Mouse (Mus musculus) MEL (cell line): ENCODE data around the gene Efna2. TPM values are rescaled to one million over a fixed set of nuclear protein-coding genes. Genes with fewer than 3 reads are reported as not detected.
"Not testable (repeated sequence)": the region's sequence is repeated elsewhere in the genome, so short reads cannot be mapped to it uniquely, and the experiment has no call there.

Source experiments
- DNase-seq: peaks from one replicate; pipeline ENCODE4 v3.0.0; 2011; ENCODE audit warnings: low read depth, low spot score
- H3K27ac ChIP-seq: 2 replicates; pipeline ENCODE4 v1.5.1; 2012; ENCODE audit warnings: low read depth, mild to moderate bottlenecking, control low read depth, low read length, moderate library complexity; ENCODE audit not compliant: control insufficient read depth
- H3K27me3 ChIP-seq, 2 experiments: fragments of 150-350 bp in 1 of 2; sonication (generic) in 1 of 2; 2 replicates each; pipeline ENCODE4 v1.6.1; 2012; ENCODE audit warnings: low read length in 2 of 2, mild to moderate bottlenecking in 2 of 2, improper control_type of control experiment in 1 of 2, moderate library complexity in 1 of 2; ENCODE audit not compliant: insufficient read depth in 2 of 2, control insufficient read depth in 1 of 2
- H3K36me3 ChIP-seq, 2 experiments: 2 replicates each; pipeline ENCODE4 v1.6.1; 2012 to 2014; ENCODE audit warnings: low read length in 2 of 2, improper control_type of control experiment in 1 of 2, inconsistent platforms in 1 of 2, mild to moderate bottlenecking in 1 of 2; ENCODE audit not compliant: insufficient read depth in 2 of 2, control insufficient read depth in 1 of 2
- H3K4me1 ChIP-seq, 2 experiments: fragments of 150-350 bp in 1 of 2; sonication (generic) in 1 of 2; 2 replicates each; pipeline ENCODE4 v1.6.1; 2012; ENCODE audit warnings: low read length in 2 of 2, improper control_type of control experiment in 1 of 2, mild to moderate bottlenecking in 1 of 2; ENCODE audit not compliant: insufficient read depth in 2 of 2, control insufficient read depth in 1 of 2
- H3K4me3 ChIP-seq, 2 experiments: fragments of 150-350 bp in 1 of 2; sonication (generic) in 1 of 2; 2 replicates each; pipeline ENCODE4 v1.5.1; 2012; ENCODE audit warnings: low read depth in 2 of 2, low read length in 2 of 2, mild to moderate bottlenecking in 2 of 2, moderate library complexity in 2 of 2, control low read depth in 1 of 2, improper control_type of control experiment in 1 of 2; ENCODE audit not compliant: control insufficient read depth in 1 of 2, insufficient read depth in 1 of 2
- H3K79me2 ChIP-seq: 2 replicates; pipeline ENCODE4 v1.6.1; 2012; ENCODE audit warnings: mild to moderate bottlenecking, low read length, moderate library complexity; ENCODE audit not compliant: control insufficient read depth, poor library complexity, insufficient read depth
- H3K9ac ChIP-seq: 2 replicates; pipeline ENCODE4 v1.6.1; 2012; ENCODE audit warnings: low read depth, mild to moderate bottlenecking, control low read depth, low read length, moderate library complexity; ENCODE audit not compliant: control insufficient read depth, poor library complexity, severe bottlenecking
- H3K9me3 ChIP-seq: fragments of 150-350 bp; sonication (generic); replicated peaks from 2 replicates; pipeline ENCODE4 v1.6.1; 2012; ENCODE audit warnings: mild to moderate bottlenecking, low read length, improper control_type of control experiment, moderate library complexity; ENCODE audit not compliant: insufficient read depth
- BHLHE40 ChIP-seq: IDR thresholded peaks from 2 replicates; pipeline ENCODE4 v1.6.1; 2012; ENCODE audit warnings: low read depth, mild to moderate bottlenecking, inconsistent platforms, low read length, improper control_type of control experiment, borderline replicate concordance
- CHD2 ChIP-seq: IDR thresholded peaks from 2 replicates; pipeline ENCODE4 v1.6.1; 2011; ENCODE audit warnings: low read length, improper control_type of control experiment
- CTCF ChIP-seq, 3 experiments: IDR thresholded peaks in 2 of 3; conservative IDR thresholded peaks in 1 of 3; 2 replicates each; pipeline ENCODE4 v1.5.1; 2011 to 2012; ENCODE audit warnings: low read length in 3 of 3, low read depth in 2 of 3, mild to moderate bottlenecking in 2 of 3, improper control_type of control experiment in 1 of 3, inconsistent platforms in 1 of 3, mixed read lengths in 1 of 3, moderate library complexity in 1 of 3; ENCODE audit not compliant: control insufficient read depth in 1 of 3, insufficient read depth in 1 of 3, poor library complexity in 1 of 3, severe bottlenecking in 1 of 3
- E2F4 ChIP-seq: IDR thresholded peaks from 2 replicates; pipeline ENCODE4 v1.6.1; 2011; ENCODE audit warnings: low read depth, low read length, improper control_type of control experiment, borderline replicate concordance
- ELF1 ChIP-seq: IDR thresholded peaks from 2 replicates; pipeline ENCODE4 v1.6.1; 2014; ENCODE audit warnings: low read depth, mild to moderate bottlenecking, inconsistent platforms, low read length, improper control_type of control experiment, moderate library complexity
- ETS1 ChIP-seq: IDR thresholded peaks from 2 replicates; pipeline ENCODE4 v1.6.1; 2012; ENCODE audit warnings: low read depth, mild to moderate bottlenecking, inconsistent platforms, low read length, improper control_type of control experiment, moderate library complexity
- HCFC1 ChIP-seq: IDR thresholded peaks from 2 replicates; pipeline ENCODE4 v1.6.1; 2012; ENCODE audit warnings: low read depth, mild to moderate bottlenecking, inconsistent platforms, low read length, improper control_type of control experiment, moderate library complexity
- JUND ChIP-seq: IDR thresholded peaks from 2 replicates; pipeline ENCODE4 v1.6.1; 2011; ENCODE audit warnings: low read depth, mild to moderate bottlenecking, improper control_type of control experiment, low read length
- KAT2A ChIP-seq: conservative IDR thresholded peaks from 2 replicates; pipeline ENCODE4 v1.6.1; 2012; ENCODE audit warnings: low read depth, low read length, improper control_type of control experiment, inconsistent platforms
- MAZ ChIP-seq: IDR thresholded peaks from 2 replicates; pipeline ENCODE4 v1.6.1; 2012; ENCODE audit warnings: low read depth, mild to moderate bottlenecking, inconsistent platforms, low read length, improper control_type of control experiment
- MXI1 ChIP-seq: IDR thresholded peaks from 2 replicates; pipeline ENCODE4 v1.6.1; 2011; ENCODE audit warnings: mild to moderate bottlenecking, low read depth, low read length, improper control_type of control experiment
- POLR2A ChIP-seq, 2 experiments: IDR thresholded peaks; 2 replicates each; pipeline ENCODE4 v1.6.1; 2011 to 2012; ENCODE audit warnings: low read length in 2 of 2, mild to moderate bottlenecking in 2 of 2, control low read depth in 1 of 2, improper control_type of control experiment in 1 of 2, low read depth in 1 of 2, moderate library complexity in 1 of 2; ENCODE audit not compliant: control insufficient read depth in 1 of 2, insufficient read depth in 1 of 2, poor library complexity in 1 of 2
- POLR2AphosphoS5 ChIP-seq: IDR thresholded peaks from 2 replicates; pipeline ENCODE4 v1.6.1; 2012; ENCODE audit warnings: low read depth, borderline replicate concordance, mild to moderate bottlenecking, inconsistent platforms, low read length, moderate library complexity, mixed read lengths
- RAD21 ChIP-seq: IDR thresholded peaks from 2 replicates; pipeline ENCODE4 v1.6.1; 2011; ENCODE audit warnings: mild to moderate bottlenecking, low read depth, low read length, improper control_type of control experiment
- RCOR1 ChIP-seq: IDR thresholded peaks from 2 replicates; pipeline ENCODE4 v1.6.1; 2012; ENCODE audit warnings: low read depth, mild to moderate bottlenecking, inconsistent platforms, low read length, improper control_type of control experiment
- SMC3 ChIP-seq: IDR thresholded peaks from 2 replicates; pipeline ENCODE4 v1.6.1; 2011; ENCODE audit warnings: low read depth, low read length, improper control_type of control experiment
- ZC3H11A ChIP-seq: IDR thresholded peaks from 2 replicates; pipeline ENCODE4 v1.6.1; 2012; ENCODE audit warnings: low read depth, mild to moderate bottlenecking, inconsistent platforms, low read length, improper control_type of control experiment
- ZNF384 ChIP-seq: IDR thresholded peaks from 2 replicates; pipeline ENCODE4 v1.6.1; 2012; ENCODE audit warnings: low read depth, mild to moderate bottlenecking, inconsistent platforms, low read length, improper control_type of control experiment
- polyA plus RNA-seq, 2 experiments: library from polyadenylated mRNA; stranded (reverse) in 1 of 2; unstranded in 1 of 2; fragments of >175 nt in 1 of 2; fragments of >200 nt in 1 of 2; gene quantifications; 2 replicates each; pipeline versions ENCODE4 v1.2.1 to v1.2.4; 2012; ENCODE audit warnings: low replicate concordance in 2 of 2, low read depth in 1 of 2; ENCODE audit not compliant: insufficient read length in 2 of 2, insufficient read depth in 1 of 2, missing spikeins in 1 of 2
- total RNA-seq: library from RNA; depleted of rRNA; stranded (reverse); fragments of 300-350 nt; gene quantifications from 2 replicates; pipeline ENCODE4 v1.2.3, GENCODE M21; 2012

Gene Efna2
- total and polyA plus RNA-seq, 3 experiments, result 0.12 to 2.8 TPM; not detected in 1

DNA sequence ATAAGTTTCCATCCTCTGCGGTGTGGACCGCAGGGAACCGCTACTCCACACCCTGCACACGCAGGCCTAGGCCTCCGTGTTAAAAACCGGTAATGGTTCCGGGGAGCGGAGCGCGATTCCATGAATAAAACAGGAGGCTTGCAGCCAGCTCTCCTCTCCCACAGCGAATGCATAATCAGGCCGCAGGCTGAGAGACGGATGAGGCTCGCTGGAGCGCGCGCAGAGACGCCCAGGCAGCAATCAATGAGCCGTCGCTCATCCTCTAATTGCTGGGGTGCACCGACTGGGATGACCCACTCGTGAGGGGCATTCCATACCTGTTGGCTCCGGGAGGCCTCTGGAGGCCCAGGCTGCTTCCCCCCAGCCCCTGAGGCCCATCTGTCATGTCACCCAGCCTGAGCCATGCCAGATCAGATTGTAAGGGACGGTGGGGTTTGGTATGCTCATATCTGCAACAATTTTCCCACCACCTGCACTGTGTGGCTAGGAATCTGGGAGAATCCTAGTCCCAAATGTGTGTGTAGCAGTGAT is 29.6 kb downstream of the Efna2 start:
- no peaks in the 10 kb centered on the region for H3K4me1 ChIP-seq
- H3K9ac ChIP-seq, result no peak overlapping the region
- no peak overlapping the region for H3K27ac ChIP-seq
- H3K27me3 ChIP-seq, result peaks cover 16 to 23% of the 10 kb centered on the region in 2 experiments
- H3K79me2 ChIP-seq, result no peaks in the 10 kb centered on the region
- H3K36me3 ChIP-seq, result no peaks in the 10 kb centered on the region
- no peak for TF ChIP-seq JUND
- no peak for TF ChIP-seq MXI1
- no peak for TF ChIP-seq CHD2
- no peak for TF ChIP-seq HCFC1
- no peak for TF ChIP-seq BHLHE40
- TF ChIP-seq ETS1, result no peak
- no peak for TF ChIP-seq CTCF (IDR thresholded peaks at IDR 0.05 in 2 of 3, conservative IDR thresholded peaks at IDR 0.05 in 1 of 3; ENCODE audit: control insufficient read depth in 1 of 3, insufficient read depth in 1 of 3, low read depth in 2 of 3, low read length in 3 of 3, poor library complexity in 1 of 3, severe bottlenecking in 1 of 3)
- no peak for TF ChIP-seq RCOR1
- TF ChIP-seq E2F4, result no peak
- no peak for TF ChIP-seq POLR2A (IDR thresholded peaks at IDR 0.05; ENCODE audit: control insufficient read depth in 1 of 2, insufficient read depth in 1 of 2, low read depth in 1 of 2, low read length in 2 of 2, poor library complexity in 1 of 2)
- no peak for TF ChIP-seq ZC3H11A
- no peak for TF ChIP-seq MAZ
- no peak for TF ChIP-seq KAT2A
- TF ChIP-seq POLR2AphosphoS5, result no peak
- TF ChIP-seq SMC3, result no peak
- TF ChIP-seq RAD21, result no peak
- no peak for TF ChIP-seq ELF1
- no peak for TF ChIP-seq ZNF384
- no peak overlapping the region for H3K4me3 ChIP-seq
- H3K9me3 ChIP-seq, result no peaks in the 10 kb centered on the region
- DNase-seq, result no peak

DNA sequence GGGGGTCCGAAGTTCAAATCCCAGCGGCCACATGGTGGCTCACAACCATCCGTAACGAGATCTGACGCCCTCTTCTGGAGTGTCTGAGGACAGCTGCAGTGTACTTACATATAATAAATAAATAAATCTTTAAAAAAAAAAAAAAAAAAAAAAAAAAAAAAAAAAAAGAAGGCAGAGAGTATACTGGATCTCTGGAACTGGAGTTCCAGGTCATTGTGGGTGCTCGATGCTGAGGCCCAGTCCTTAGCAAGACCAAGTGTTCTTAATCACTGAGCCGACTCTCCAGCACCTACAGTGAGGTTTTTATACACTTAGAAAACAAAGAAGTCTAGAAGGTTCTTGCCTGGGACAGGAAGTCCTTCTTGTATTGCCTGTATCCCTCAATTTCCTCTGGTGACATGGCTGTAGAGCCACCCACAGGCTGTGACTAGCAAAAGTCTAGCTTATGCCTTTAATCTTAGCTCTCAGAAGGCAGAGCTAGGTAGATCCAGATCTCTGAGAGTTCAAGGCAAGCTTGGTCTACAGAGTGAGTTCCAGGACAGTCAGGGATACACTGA is 32.3 kb downstream of the Efna2 start:
- peak; percentile 73 for TF ChIP-seq ZNF384
- TF ChIP-seq, all 39 proteins: peak for 1; not testable (repeated sequence) for 38
- not testable (repeated sequence) for H3K27me3 ChIP-seq, H3K9me3 ChIP-seq

More for the DNA sequence above, 32.3 kb downstream of the Efna2 start:
- not testable (repeated sequence) for H3K4me3 ChIP-seq, DNase-seq, H3K9ac ChIP-seq, H3K4me1 ChIP-seq, H3K27ac ChIP-seq, H3K36me3 ChIP-seq, H3K79me2 ChIP-seq
